Mouse (Mus musculus): ENCODE measurements at regions not wholly inside any gene's neighbourhood (a gene's known extent, or its start where the extent isn't known, plus 50 kb on each side); places are given as distances from the start of the nearest gene placed in this dataset.

DNA sequence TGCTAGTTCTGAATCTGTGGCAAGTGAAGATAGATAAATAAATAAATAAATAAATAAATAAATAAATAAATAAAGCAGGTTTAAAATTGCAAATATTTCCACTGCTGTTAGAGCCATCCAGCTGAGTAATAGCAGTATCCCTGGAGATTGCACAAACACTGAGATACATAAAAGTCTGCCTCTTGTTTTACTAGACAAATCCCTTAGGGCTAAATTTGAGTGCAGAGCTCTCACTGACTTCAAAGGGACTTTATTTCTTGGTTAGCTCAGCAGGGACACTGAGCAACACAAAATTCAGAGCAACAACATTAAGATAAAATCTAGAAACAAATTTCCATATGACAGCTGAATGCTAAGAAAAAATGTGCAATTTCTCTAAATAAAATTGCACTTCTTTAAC, 397.2 kb upstream of the Pdgfd start:
- TF ChIP-seq CTCF (IDR thresholded peaks at IDR 0.05; ENCODE audit: low read depth) (no peak), EP300 (IDR thresholded peaks at IDR 0.05; ENCODE audit: low read depth) (no peak)
